Mouse (Mus musculus): ENCODE data around the gene Cdkn1a. TPM values are rescaled to one million over a fixed set of nuclear protein-coding genes. Genes with fewer than 3 reads are reported as not detected.

The Cdkn1a gene
- total and polyA plus RNA-seq, 3 experiments: 10.6 to 59.1 (median 37.5) TPM

DNA sequence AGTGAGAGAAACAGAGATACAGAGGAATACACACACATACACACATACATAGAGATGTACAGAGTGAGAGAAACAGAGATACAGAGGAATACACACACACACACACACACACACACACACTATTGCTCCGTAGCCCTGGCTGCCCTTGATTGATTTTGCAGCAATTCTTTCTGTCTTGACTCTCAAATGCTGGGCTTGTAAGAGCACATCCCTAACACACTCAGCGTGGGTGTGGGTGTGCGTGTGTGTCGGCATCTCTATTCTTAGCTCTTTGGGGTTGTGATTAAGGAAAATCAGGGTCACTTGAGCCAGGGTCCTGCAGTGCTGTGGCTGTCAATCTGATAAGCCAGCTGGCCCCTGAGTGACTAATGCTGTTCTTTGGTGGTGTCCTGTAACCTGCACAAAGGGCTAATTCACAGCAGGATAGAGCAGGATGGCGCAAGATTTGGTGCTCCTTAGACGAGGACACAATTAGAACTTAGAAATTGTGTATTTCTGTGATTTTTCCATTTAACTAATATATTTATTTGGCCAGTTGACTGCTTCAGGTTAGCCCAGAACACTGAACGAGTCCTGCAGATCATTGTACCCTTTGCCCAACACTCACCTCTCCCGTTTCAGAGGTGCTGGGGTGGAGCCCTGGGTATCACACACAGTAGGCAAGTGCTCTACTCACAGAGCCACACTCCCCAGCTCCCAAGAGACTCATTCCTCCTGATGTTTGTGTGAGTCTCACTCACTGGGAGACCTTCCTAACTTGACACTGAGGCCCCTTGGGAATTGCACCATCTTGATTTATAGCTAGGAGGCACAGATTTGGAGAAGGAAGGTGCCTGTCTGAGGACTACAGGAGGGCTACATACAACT, 27.4 kb upstream of the Cdkn1a start:
- Histone ChIP-seq H3K4me2 (ENCODE audit: insufficient read depth, low read depth, poor library complexity, severe bottlenecking) (peak overlapping the region; percentile 62; the same call in 1 of the 2 replicates), H3K4me3 (replicated peaks in 1 of 3; ENCODE audit: low read depth in 2 of 3, low read length in 2 of 3, poor library complexity in 1 of 3) (no peak overlapping the region), H3K9ac (ENCODE audit: insufficient read depth, low read depth) (peak overlapping the region; percentile 30), H3K27me3 (replicated peaks) (no peaks in the 10 kb centered on the region), H3K9me3 (replicated peaks; ENCODE audit: low read length) (no peaks in the 10 kb centered on the region), H3K4me1 (ENCODE audit: control insufficient read depth in 1 of 2, insufficient read depth in 2 of 2) (peaks cover 40 to 78% of the 10 kb centered on the region in 2 experiments), H3K27ac (ENCODE audit: insufficient read depth, low read depth) (peak overlapping the region; percentile 79), H3K36me3 (replicated peaks in 1 of 2; ENCODE audit: control insufficient read depth in 1 of 2, insufficient read depth in 1 of 2, low read length in 1 of 2) (peaks cover 0 to 19% of the 10 kb centered on the region in 2 experiments), H3K79me2 (replicated peaks; ENCODE audit: control insufficient read depth, extremely low read depth, insufficient read depth, poor library complexity, severe bottlenecking) (no peaks in the 10 kb centered on the region)
- no peak for DNase-seq (ENCODE audit: extremely low read depth)
- in situ Hi-C loops (cut with MboI; ENCODE audit: low pct_ligation_motif_present, low pct_unique_long_range_greater_than_20kb, low sequenced_read_pairs): no loop called here
- dilution Hi-C loops (cut with MboI; ENCODE audit: extremely low pct_ligation_motif_present, extremely low pct_unique_long_range_greater_than_20kb, low sequenced_read_pairs): no loop called here
- no peak for TF ChIP-seq ELF1 (IDR thresholded peaks at IDR 0.05; ENCODE audit: low read depth, low read length)
- TF ChIP-seq MEF2A (IDR thresholded peaks at IDR 0.05; ENCODE audit: borderline replicate concordance, low read depth, low read length): peak; percentile 24; the same call in 1 of the 2 replicates

GRCm38 (mm10) chr17:29063988-29064285, 26.8 kb upstream of the Cdkn1a start:
- dilution Hi-C loops (cut with MboI; ENCODE audit: extremely low pct_ligation_motif_present, extremely low pct_unique_long_range_greater_than_20kb, low sequenced_read_pairs): no loop called here
- in situ Hi-C loops (cut with MboI; ENCODE audit: low pct_ligation_motif_present, low pct_unique_long_range_greater_than_20kb, low sequenced_read_pairs): no loop called here
- no peak overlapping the region for H3K4me3 ChIP-seq (replicated peaks in 1 of 3; ENCODE audit: low read depth in 2 of 3, low read length in 2 of 3, poor library complexity in 1 of 3)
- H3K4me2 ChIP-seq (ENCODE audit: insufficient read depth, low read depth, poor library complexity, severe bottlenecking): 0 out of 2 replicates have a peak overlapping the region, but pooled peaks have one; percentile 2
- H3K27me3 ChIP-seq (replicated peaks): no peaks in the 10 kb centered on the region
- TF ChIP-seq NRF1 (IDR thresholded peaks at IDR 0.05; ENCODE audit: low read depth, low read length) (no peak), EP300 (IDR thresholded peaks at IDR 0.05; ENCODE audit: low read length) (peak; percentile 25; the same call in 1 of the 2 replicates), BHLHE40 (IDR thresholded peaks at IDR 0.05; ENCODE audit: low read depth, low read length) (peak; percentile 21; the same call in 1 of the 2 replicates), MEF2A (IDR thresholded peaks at IDR 0.05; ENCODE audit: borderline replicate concordance, low read depth, low read length) (peak; percentile 55; the same call in 1 of the 2 replicates)
- H3K79me2 ChIP-seq (replicated peaks; ENCODE audit: control insufficient read depth, extremely low read depth, insufficient read depth, poor library complexity, severe bottlenecking): no peaks in the 10 kb centered on the region
- H3K4me1 ChIP-seq (ENCODE audit: control insufficient read depth in 1 of 2, insufficient read depth in 2 of 2): peaks cover 44 to 84% of the 10 kb centered on the region in 2 experiments
- H3K9ac ChIP-seq (ENCODE audit: insufficient read depth, low read depth): no peak overlapping the region
- peak overlapping the region; percentile 1; the same call in 1 of the 2 replicates for H3K27ac ChIP-seq (ENCODE audit: insufficient read depth, low read depth)
- no peak for DNase-seq (ENCODE audit: extremely low read depth)
- no peaks in the 10 kb centered on the region for H3K9me3 ChIP-seq (replicated peaks; ENCODE audit: low read length)
- H3K36me3 ChIP-seq (replicated peaks in 1 of 2; ENCODE audit: control insufficient read depth in 1 of 2, insufficient read depth in 1 of 2, low read length in 1 of 2): peaks cover 0 to 13% of the 10 kb centered on the region in 2 experiments

DNA sequence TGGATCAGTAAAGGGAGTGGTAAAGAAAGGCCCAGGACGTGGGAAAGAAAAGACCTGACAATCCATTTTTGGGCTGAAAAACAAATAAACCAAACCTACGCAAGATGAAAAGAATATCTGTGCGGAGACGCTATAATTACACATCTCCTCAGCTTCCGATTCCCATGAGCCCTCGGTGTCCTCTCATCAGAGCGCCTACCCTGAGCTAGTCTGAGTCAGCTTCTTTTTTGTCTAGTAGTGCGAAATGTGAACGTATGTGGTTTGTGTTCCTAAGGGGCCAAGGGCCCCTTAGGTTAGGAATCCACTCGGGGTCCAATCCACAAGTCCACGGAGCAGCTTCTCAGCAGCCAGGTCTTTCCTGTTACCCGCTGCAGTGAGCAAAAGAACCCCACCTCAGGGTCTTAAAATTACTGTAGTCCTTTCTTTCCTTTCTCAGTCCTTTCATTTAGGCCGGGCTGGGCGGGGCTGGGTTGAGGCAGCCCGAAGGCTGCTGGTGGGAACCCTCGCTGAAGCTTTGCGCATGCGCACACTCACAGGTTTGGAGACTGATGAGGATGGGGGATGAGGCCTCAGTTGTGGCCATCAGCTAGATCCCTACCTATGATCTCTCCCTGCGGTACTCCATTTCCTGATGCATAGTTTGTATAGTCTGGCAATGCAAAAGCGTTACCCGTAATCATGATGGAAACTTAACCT, 25.4 kb upstream of the Cdkn1a start:
- no peaks in the 10 kb centered on the region for H3K79me2 ChIP-seq (replicated peaks; ENCODE audit: control insufficient read depth, extremely low read depth, insufficient read depth, poor library complexity, severe bottlenecking)
- no peak overlapping the region for H3K4me3 ChIP-seq (replicated peaks in 1 of 3; ENCODE audit: low read depth in 2 of 3, low read length in 2 of 3, poor library complexity in 1 of 3)
- no peaks in the 10 kb centered on the region for H3K9me3 ChIP-seq (replicated peaks; ENCODE audit: low read length)
- H3K36me3 ChIP-seq (replicated peaks in 1 of 2; ENCODE audit: control insufficient read depth in 1 of 2, insufficient read depth in 1 of 2, low read length in 1 of 2): peaks cover 0 to 10% of the 10 kb centered on the region in 2 experiments
- no peak overlapping the region for H3K9ac ChIP-seq (ENCODE audit: insufficient read depth, low read depth)
- no peak for DNase-seq (ENCODE audit: extremely low read depth)
- in situ Hi-C loops (cut with MboI; ENCODE audit: low pct_ligation_motif_present, low pct_unique_long_range_greater_than_20kb, low sequenced_read_pairs) (no loop called here), dilution Hi-C loops (cut with MboI; ENCODE audit: extremely low pct_ligation_motif_present, extremely low pct_unique_long_range_greater_than_20kb, low sequenced_read_pairs) (no loop called here)
- H3K4me1 ChIP-seq (ENCODE audit: control insufficient read depth in 1 of 2, insufficient read depth in 2 of 2): peaks cover 52 to 93% of the 10 kb centered on the region in 2 experiments
- no peak overlapping the region for H3K27ac ChIP-seq (ENCODE audit: insufficient read depth, low read depth)
- H3K27me3 ChIP-seq (replicated peaks): no peaks in the 10 kb centered on the region
- H3K4me2 ChIP-seq (ENCODE audit: insufficient read depth, low read depth, poor library complexity, severe bottlenecking): no peak overlapping the region
- TF ChIP-seq POLR2AphosphoS2 (IDR thresholded peaks at IDR 0.05; ENCODE audit: low read depth, low read length) (no peak), USF2 (conservative IDR thresholded peaks at IDR 0.05; ENCODE audit: low read depth, low read length) (no peak), HCFC1 (IDR thresholded peaks at IDR 0.05; ENCODE audit: low read depth, low read length) (no peak), GABPA (IDR thresholded peaks at IDR 0.05; ENCODE audit: insufficient replicate concordance, low read depth, low read length) (no peak), CHD1 (IDR thresholded peaks at IDR 0.05; ENCODE audit: low read depth, low read length) (no peak), NRF1 (IDR thresholded peaks at IDR 0.05; ENCODE audit: low read depth, low read length) (no peak), TCF12 (IDR thresholded peaks at IDR 0.05; ENCODE audit: low read depth, low read length) (no peak), ZNF384 (IDR thresholded peaks at IDR 0.05; ENCODE audit: low read depth, low read length) (no peak), MAZ (IDR thresholded peaks at IDR 0.05; ENCODE audit: low read depth, low read length) (no peak), MAFK (IDR thresholded peaks at IDR 0.05; ENCODE audit: insufficient replicate concordance, low read length) (no peak), RCOR1 (conservative IDR thresholded peaks at IDR 0.05; ENCODE audit: low read depth, low read length) (no peak), BHLHE40 (IDR thresholded peaks at IDR 0.05; ENCODE audit: low read depth, low read length) (no peak), ZMIZ1 (IDR thresholded peaks at IDR 0.05; ENCODE audit: low read depth, low read length) (no peak), ZKSCAN1 (IDR thresholded peaks at IDR 0.05; ENCODE audit: borderline replicate concordance, low read depth, low read length) (no peak), MAX (IDR thresholded peaks at IDR 0.05; ENCODE audit: low read length) (no peak), CTCF (conservative IDR thresholded peaks at IDR 0.05 in 1 of 2, IDR thresholded peaks at IDR 0.05 in 1 of 2; ENCODE audit: low read depth in 2 of 2, low read length in 2 of 2) (no peak), IRF4 (IDR thresholded peaks at IDR 0.05; ENCODE audit: low read depth, low read length) (no peak), EP300 (IDR thresholded peaks at IDR 0.05; ENCODE audit: low read length) (no peak)
